Mouse (Mus musculus): ENCODE measurements around the gene Prr29. TPM values are rescaled to one million over a fixed set of nuclear protein-coding genes. Genes with fewer than 3 reads are reported as not detected.

Prr29 gene
- polyA plus RNA-seq (2015; fragmentation: Nextera tagmentation; extraction: Ambion mirVana): 8.9 and 10.2 TPM in 2 replicates

GRCm38 (mm10) chr11:106365366-106365765 is at the start of gene Prr29:
Gene Prr29, plus strand, starts transcription at chr11:106365472.
- Histone ChIP-seq H3K9me3 (ENCODE audit: low read length) (no peaks in the 10 kb centered on the region), H3K4me1 (ENCODE audit: insufficient read depth, low read depth, low read length) (peaks cover 13% of the 10 kb centered on the region), H3K4me2 (replicated peaks; ENCODE audit: low read depth, low read length) (peak within 1 kb of the TSS; percentile 28; the same call in 1 of the 2 replicates), H3K27ac (ENCODE audit: low read length) (peak within 1 kb of the TSS; percentile 54), H3K27me3 (replicated peaks; ENCODE audit: insufficient read depth, low read length) (no peaks in the 10 kb centered on the region), H3K4me3 (ENCODE audit: low read depth, low read length) (no peak within 1 kb of the TSS), H3K9ac (replicated peaks; ENCODE audit: low read depth) (no peak within 1 kb of the TSS), H3K36me3 (ENCODE audit: insufficient read depth, low read length) (no peaks in the 10 kb centered on the region)
- TF ChIP-seq CTCF (IDR thresholded peaks at IDR 0.05) (no peak), EP300 (IDR thresholded peaks at IDR 0.05) (no peak)
- DNase-seq (ENCODE audit: low spot score) (no peak), ATAC-seq (no peak)
- WGBS: 48% methylated on average over 10 of the region's 10 CpGs

GRCm38 (mm10) chr11:106316416-106316815 is 48.9 kb upstream of the Prr29 start:
- H3K27me3 ChIP-seq (replicated peaks; ENCODE audit: insufficient read depth, low read length): no peaks in the 10 kb centered on the region
- ATAC-seq (no peak), DNase-seq (ENCODE audit: low spot score) (no peak)
- H3K4me2 ChIP-seq (replicated peaks; ENCODE audit: low read depth, low read length): no peak overlapping the region
- TF ChIP-seq CTCF (IDR thresholded peaks at IDR 0.05) (no peak), EP300 (IDR thresholded peaks at IDR 0.05) (no peak)
- 68% methylated on average over 1 of the region's 1 CpGs for WGBS
- H3K9ac ChIP-seq (replicated peaks; ENCODE audit: low read depth): no peak overlapping the region
- no peak overlapping the region for H3K4me3 ChIP-seq (ENCODE audit: low read depth, low read length)
- no peaks in the 10 kb centered on the region for H3K36me3 ChIP-seq (ENCODE audit: insufficient read depth, low read length)
- peaks cover 11% of the 10 kb centered on the region; the same call in 1 of the 2 replicates for H3K4me1 ChIP-seq (ENCODE audit: insufficient read depth, low read depth, low read length)
- H3K27ac ChIP-seq (ENCODE audit: low read length): no peak overlapping the region
- no peaks in the 10 kb centered on the region for H3K9me3 ChIP-seq (ENCODE audit: low read length)

GRCm38 (mm10) chr11:106317801-106318200 is 47.5 kb upstream of the Prr29 start:
- no peak overlapping the region for H3K4me2 ChIP-seq (replicated peaks; ENCODE audit: low read depth, low read length)
- no peak overlapping the region for H3K4me3 ChIP-seq (ENCODE audit: low read depth, low read length)
- H3K27me3 ChIP-seq (replicated peaks; ENCODE audit: insufficient read depth, low read length): no peaks in the 10 kb centered on the region
- no peak overlapping the region for H3K9ac ChIP-seq (replicated peaks; ENCODE audit: low read depth)
- DNase-seq (ENCODE audit: low spot score) (no peak), ATAC-seq (no peak)
- 67% methylated on average over 7 of the region's 7 CpGs for WGBS
- peaks cover 11% of the 10 kb centered on the region; the same call in 1 of the 2 replicates for H3K4me1 ChIP-seq (ENCODE audit: insufficient read depth, low read depth, low read length)
- TF ChIP-seq EP300 (IDR thresholded peaks at IDR 0.05) (no peak), CTCF (IDR thresholded peaks at IDR 0.05) (no peak)
- H3K9me3 ChIP-seq (ENCODE audit: low read length): no peaks in the 10 kb centered on the region
- no peaks in the 10 kb centered on the region for H3K36me3 ChIP-seq (ENCODE audit: insufficient read depth, low read length)
- H3K27ac ChIP-seq (ENCODE audit: low read length): no peak overlapping the region

GRCm38 (mm10) chr11:106318406-106319366 is 46.6 kb upstream of the Prr29 start:
- H3K4me3 ChIP-seq (ENCODE audit: low read depth, low read length): no peak overlapping the region
- H3K27me3 ChIP-seq (replicated peaks; ENCODE audit: insufficient read depth, low read length): no peaks in the 10 kb centered on the region
- peaks cover 5% of the 10 kb centered on the region; the same call in 1 of the 2 replicates for H3K4me1 ChIP-seq (ENCODE audit: insufficient read depth, low read depth, low read length)
- H3K4me2 ChIP-seq (replicated peaks; ENCODE audit: low read depth, low read length): no peak overlapping the region
- no peak overlapping the region for H3K9ac ChIP-seq (replicated peaks; ENCODE audit: low read depth)
- 57% methylated on average over 20 of the region's 21 CpGs for WGBS
- H3K36me3 ChIP-seq (ENCODE audit: insufficient read depth, low read length): no peaks in the 10 kb centered on the region
- no peaks in the 10 kb centered on the region for H3K9me3 ChIP-seq (ENCODE audit: low read length)
- DNase-seq (ENCODE audit: low spot score) (peak; percentile 28), ATAC-seq (0 out of 2 replicates have a peak, but pooled peaks have one; percentile 12)
- no peak overlapping the region for H3K27ac ChIP-seq (ENCODE audit: low read length)
- TF ChIP-seq CTCF (IDR thresholded peaks at IDR 0.05) (peak; percentile 15), EP300 (IDR thresholded peaks at IDR 0.05) (no peak)

GRCm38 (mm10) chr11:106324858-106325257 is 40.4 kb upstream of the Prr29 start:
- Histone ChIP-seq H3K36me3 (ENCODE audit: insufficient read depth, low read length) (no peaks in the 10 kb centered on the region), H3K4me3 (ENCODE audit: low read depth, low read length) (no peak overlapping the region), H3K4me1 (ENCODE audit: insufficient read depth, low read depth, low read length) (no peaks in the 10 kb centered on the region), H3K27me3 (replicated peaks; ENCODE audit: insufficient read depth, low read length) (no peaks in the 10 kb centered on the region), H3K9ac (replicated peaks; ENCODE audit: low read depth) (no peak overlapping the region), H3K27ac (ENCODE audit: low read length) (no peak overlapping the region), H3K4me2 (replicated peaks; ENCODE audit: low read depth, low read length) (no peak overlapping the region), H3K9me3 (ENCODE audit: low read length) (no peaks in the 10 kb centered on the region)
- no peak for ATAC-seq
- TF ChIP-seq CTCF (IDR thresholded peaks at IDR 0.05) (no peak), EP300 (IDR thresholded peaks at IDR 0.05) (no peak)
- DNase-seq (ENCODE audit: low spot score): no peak
- 53% methylated on average over 5 of the region's 5 CpGs for WGBS

- no peaks in the 10 kb centered on the region for H3K4me1 ChIP-seq (ENCODE audit: insufficient read depth, low read depth, low read length)
- no peak overlapping the region for H3K27ac ChIP-seq (ENCODE audit: low read length)
- no peak overlapping the region for H3K9ac ChIP-seq (replicated peaks; ENCODE audit: low read depth)
- H3K9me3 ChIP-seq (ENCODE audit: low read length): no peaks in the 10 kb centered on the region
- no peak overlapping the region for H3K4me3 ChIP-seq (ENCODE audit: low read depth, low read length)
- ATAC-seq (peak; percentile 37; the same call in 1 of the 2 replicates), DNase-seq (ENCODE audit: low spot score) (peak; percentile 63)
- H3K36me3 ChIP-seq (ENCODE audit: insufficient read depth, low read length): no peaks in the 10 kb centered on the region
- peak; percentile 82 for TF ChIP-seq CTCF (IDR thresholded peaks at IDR 0.05)
- no peak for TF ChIP-seq EP300 (IDR thresholded peaks at IDR 0.05)
- no peak overlapping the region for H3K4me2 ChIP-seq (replicated peaks; ENCODE audit: low read depth, low read length)
- H3K27me3 ChIP-seq (replicated peaks; ENCODE audit: insufficient read depth, low read length): no peaks in the 10 kb centered on the region
- WGBS: 64% methylated on average over 8 of the region's 8 CpGs
Measured at GRCm38 (mm10) chr11:106325566-106326206, 39.6 kb upstream of the Prr29 start.

All from lung, postnatal 0 days (tissue).